ENCODE assay signal across 23 mouse cellular contexts in the genomic region with DNA sequence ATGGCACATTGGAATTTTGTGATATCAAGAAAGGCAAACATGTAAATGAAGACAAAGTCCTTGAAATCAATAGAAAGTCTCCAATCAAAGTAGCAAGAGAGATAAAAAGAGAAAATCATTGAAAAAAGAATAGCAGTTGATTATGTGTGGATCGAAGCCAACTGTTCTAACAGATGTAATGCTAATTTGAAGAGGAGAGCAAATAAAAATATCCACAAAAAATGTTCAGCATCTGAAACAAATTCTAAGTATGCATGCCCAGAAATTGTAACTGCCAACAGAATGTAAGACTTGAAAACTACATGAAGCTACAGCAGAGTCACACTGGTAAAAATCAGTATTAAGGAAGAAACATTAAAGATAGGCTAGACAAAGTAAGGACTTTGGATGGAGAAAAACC.
"Had no signal": no experiment of that assay in that cellular context is flagged by ENCODE, and none has a peak within 500 bp of the region (broad histone marks: within the 10 kb centered on the region; RNA-seq: fewer than 3 reads in every experiment).

No protein-coding gene starts in this region.

- H3K27me3 ChIP-seq: limb, embryonic 13.5 days; liver, embryonic 12.5 days; liver, embryonic 15.5 days; midbrain, embryonic 12.5 days; midbrain, embryonic 15.5 days; neural tube, embryonic 12.5 days; neural tube, embryonic 15.5 days; stomach, embryonic 15.5 days had no signal

- ATAC-seq: intestine, postnatal 0 days; liver, embryonic 12.5 days; lung, postnatal 0 days; midbrain, embryonic 15.5 days had no signal

- H3K27ac ChIP-seq: kidney, postnatal 0 days; limb, embryonic 10.5 days; limb, embryonic 13.5 days; liver, embryonic 12.5 days; liver, embryonic 15.5 days; macrophage; midbrain, embryonic 12.5 days; midbrain, embryonic 15.5 days; neural tube, embryonic 12.5 days; neural tube, embryonic 15.5 days; stomach, embryonic 15.5 days had no signal

- H3K4me3 ChIP-seq: limb, embryonic 10.5 days; limb, embryonic 13.5 days; liver, embryonic 12.5 days; liver, embryonic 15.5 days; midbrain, embryonic 12.5 days; midbrain, embryonic 15.5 days; neural tube, embryonic 12.5 days; neural tube, embryonic 15.5 days; stomach, embryonic 15.5 days had no signal

- H3K9ac ChIP-seq: limb, embryonic 13.5 days; liver, embryonic 12.5 days; liver, embryonic 15.5 days; lung, embryonic 14.5 days; midbrain, embryonic 12.5 days; midbrain, embryonic 15.5 days; neural tube, embryonic 12.5 days; neural tube, embryonic 15.5 days; stomach, embryonic 15.5 days had no signal

- H3K36me3 ChIP-seq: limb, embryonic 10.5 days; limb, embryonic 13.5 days; liver, embryonic 12.5 days; liver, embryonic 15.5 days; midbrain, embryonic 12.5 days; midbrain, embryonic 15.5 days; neural tube, embryonic 12.5 days; neural tube, embryonic 15.5 days; stomach, embryonic 15.5 days had no signal

- H3K9me3 ChIP-seq: limb, embryonic 10.5 days; limb, embryonic 13.5 days; liver, embryonic 12.5 days; liver, embryonic 15.5 days; midbrain, embryonic 12.5 days; midbrain, embryonic 15.5 days; neural tube, embryonic 12.5 days; neural tube, embryonic 15.5 days; stomach, embryonic 15.5 days had no signal

- H3K4me1 ChIP-seq: limb, embryonic 10.5 days; limb, embryonic 13.5 days; liver, embryonic 12.5 days; liver, embryonic 15.5 days; midbrain, embryonic 12.5 days; midbrain, embryonic 15.5 days; neural tube, embryonic 12.5 days; neural tube, embryonic 15.5 days; stomach, embryonic 15.5 days had no signal

- DNase-seq: kidney, adult 2 months; kidney, postnatal 25 days; layer of hippocampus, postnatal 36 days; liver; lung, embryonic 14.5 days; right cerebral cortex, adult 18-20 months; right cerebral cortex, postnatal 14 days; spleen, adult 18-20 months; thymus, adult 18-20 months; thymus, postnatal 36 days had no signal

- H3K4me2 ChIP-seq: limb, embryonic 13.5 days; liver, embryonic 12.5 days; liver, embryonic 15.5 days; lung, embryonic 14.5 days; midbrain, embryonic 12.5 days; midbrain, embryonic 15.5 days; neural tube, embryonic 12.5 days; neural tube, embryonic 15.5 days; stomach, embryonic 15.5 days had no signal
